Mouse (Mus musculus) heart, embryonic 16.5 days (tissue): ENCODE measurements around the gene Chid1. TPM values are rescaled to one million over a fixed set of nuclear protein-coding genes. Genes with fewer than 3 reads are reported as not detected.

ENCODE experiments used
- ATAC-seq: fragments of 200-750 bp; cut with Nextera tagmentation; replicated peaks from 2 replicates; pipeline ENCODE4 v1.8.0; 2017; ENCODE audit warnings: moderate number of reproducible peaks; ENCODE audit not compliant: insufficient read depth, low FRiP score; ENCODE audit errors: extremely low read depth
- H3K27ac ChIP-seq: fragments of 300-500 bp; sonication (generic); 2 replicates; pipeline ENCODE4 v1.5.1; 2014; ENCODE audit warnings: mild to moderate bottlenecking, low read length, control low read depth, moderate library complexity
- H3K27me3 ChIP-seq: fragments of 300-500 bp; sonication (generic); 2 replicates; pipeline ENCODE4 v1.6.1; 2014; ENCODE audit warnings: low read length, mixed read lengths; ENCODE audit not compliant: control insufficient read depth, insufficient read depth
- H3K36me3 ChIP-seq: fragments of 300-500 bp; sonication (generic); 2 replicates; pipeline ENCODE4 v1.6.1; 2014; ENCODE audit not compliant: control insufficient read depth, insufficient read depth
- H3K4me1 ChIP-seq: fragments of 300-500 bp; sonication (generic); 2 replicates; pipeline ENCODE4 v1.6.1; 2014; ENCODE audit warnings: low read length, mixed read lengths; ENCODE audit not compliant: control insufficient read depth, insufficient read depth
- H3K4me2 ChIP-seq: fragments of 300-500 bp; sonication (generic); 2 replicates; pipeline ENCODE4 v1.6.1; 2014; ENCODE audit warnings: low read depth, mild to moderate bottlenecking, control low read depth, low read length
- H3K4me3 ChIP-seq: fragments of 300-500 bp; sonication (generic); 2 replicates; pipeline ENCODE4 v1.5.1; 2014; ENCODE audit warnings: mild to moderate bottlenecking, control low read depth, low read length
- H3K9ac ChIP-seq: fragments of 300-500 bp; sonication (generic); 2 replicates; pipeline ENCODE4 v1.6.1; 2014; ENCODE audit warnings: low read length, control low read depth
- H3K9me3 ChIP-seq: fragments of 300-500 bp; sonication (generic); replicated peaks from 2 replicates; pipeline ENCODE4 v1.6.1; 2016; ENCODE audit warnings: low read length; ENCODE audit not compliant: control insufficient read depth
- WGBS: fragments of 180-500 bp; shearing (Covaris S2); extraction: QIAGEN DNeasy Blood & Tissue Kit; methylation state at CpG from one replicate; pipeline ENCODE4 v1.1.7; 2014; 5-methylcytosine and 5-hydroxymethylcytosine counted together
- polyA plus RNA-seq: library from polyadenylated mRNA; unstranded; fragments of >200 nt; fragmentation: Nextera tagmentation; extraction: Ambion mirVana; gene quantifications from 2 replicates; pipeline ENCODE4 v1.2.1, GENCODE M21; 2015

Chid1 gene
- polyA plus RNA-seq, 1 experiment from 2014 or later, result 33.3 TPM

- H3K9me3 ChIP-seq, result no peaks in the 10 kb centered on the region
- no peaks in the 10 kb centered on the region for H3K27me3 ChIP-seq
- no peak for ATAC-seq
- H3K4me1 ChIP-seq, result peaks cover 17% of the 10 kb centered on the region
- 82% methylated on average over 7 of the region's 7 CpGs for WGBS
- H3K9ac ChIP-seq, result no peak overlapping the region
- no peak overlapping the region for H3K4me2 ChIP-seq
- H3K27ac ChIP-seq, result no peak overlapping the region
- 0 out of 2 replicates have a peak, but pooled peaks cover 4% of the 10 kb centered on the region for H3K36me3 ChIP-seq
- no peak overlapping the region for H3K4me3 ChIP-seq
Observed at GRCm38 (mm10) chr7:141501820-141502555, 37.7 kb downstream of the Chid1 start.

GRCm38 (mm10) chr7:141497600-141497999 is 42.1 kb downstream of the Chid1 start:
- peak overlapping the region; percentile 34 for H3K27ac ChIP-seq
- H3K4me3 ChIP-seq, result no peak overlapping the region
- ATAC-seq, result no peak
- H3K4me2 ChIP-seq, result no peak overlapping the region
- no peak overlapping the region for H3K9ac ChIP-seq
- peaks cover 8% of the 10 kb centered on the region; the same call in 1 of the 2 replicates for H3K36me3 ChIP-seq
- H3K4me1 ChIP-seq, result peaks cover 18% of the 10 kb centered on the region
- H3K9me3 ChIP-seq, result no peaks in the 10 kb centered on the region
- WGBS, result 62% methylated on average over 3 of the region's 3 CpGs
- no peaks in the 10 kb centered on the region for H3K27me3 ChIP-seq

DNA sequence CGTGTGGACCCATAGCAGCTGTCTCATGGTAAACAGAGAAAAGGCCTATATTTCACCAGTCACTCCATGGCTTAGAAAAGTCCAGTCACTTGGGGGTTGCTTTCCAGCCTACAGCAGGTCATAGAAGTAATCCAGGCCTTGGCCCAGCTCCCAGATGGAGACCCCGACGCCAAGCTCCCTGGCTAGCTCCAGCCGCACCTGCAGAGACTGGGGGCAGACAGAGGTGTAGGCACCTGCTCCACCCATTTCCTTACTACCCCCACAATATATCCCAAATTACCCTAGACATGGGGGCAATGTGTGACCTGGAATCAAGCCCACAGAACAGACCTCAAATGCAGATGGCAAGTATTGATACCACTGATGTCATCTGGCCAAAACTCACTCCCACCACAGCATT is 43.7 kb downstream of the Chid1 start:
- Histone ChIP-seq H3K4me3 (no peak overlapping the region), H3K4me1 (peaks cover 18% of the 10 kb centered on the region), H3K9me3 (no peaks in the 10 kb centered on the region), H3K9ac (no peak overlapping the region), H3K36me3 (peaks cover 6% of the 10 kb centered on the region; the same call in 1 of the 2 replicates), H3K4me2 (no peak overlapping the region), H3K27me3 (no peaks in the 10 kb centered on the region), H3K27ac (no peak overlapping the region)
- ATAC-seq, result no peak
- WGBS, result 81% methylated on average over 4 of the region's 4 CpGs

GRCm38 (mm10) chr7:141495379-141495778 is 44.3 kb downstream of the Chid1 start:
- H3K9ac ChIP-seq, result no peak overlapping the region
- peaks cover 6% of the 10 kb centered on the region; the same call in 1 of the 2 replicates for H3K36me3 ChIP-seq
- H3K9me3 ChIP-seq, result no peaks in the 10 kb centered on the region
- no peaks in the 10 kb centered on the region for H3K27me3 ChIP-seq
- H3K4me2 ChIP-seq, result no peak overlapping the region
- H3K4me3 ChIP-seq, result no peak overlapping the region
- WGBS, result 80% methylated on average over 2 of the region's 2 CpGs
- no peak for ATAC-seq
- peaks cover 18% of the 10 kb centered on the region for H3K4me1 ChIP-seq
- no peak overlapping the region for H3K27ac ChIP-seq

DNA sequence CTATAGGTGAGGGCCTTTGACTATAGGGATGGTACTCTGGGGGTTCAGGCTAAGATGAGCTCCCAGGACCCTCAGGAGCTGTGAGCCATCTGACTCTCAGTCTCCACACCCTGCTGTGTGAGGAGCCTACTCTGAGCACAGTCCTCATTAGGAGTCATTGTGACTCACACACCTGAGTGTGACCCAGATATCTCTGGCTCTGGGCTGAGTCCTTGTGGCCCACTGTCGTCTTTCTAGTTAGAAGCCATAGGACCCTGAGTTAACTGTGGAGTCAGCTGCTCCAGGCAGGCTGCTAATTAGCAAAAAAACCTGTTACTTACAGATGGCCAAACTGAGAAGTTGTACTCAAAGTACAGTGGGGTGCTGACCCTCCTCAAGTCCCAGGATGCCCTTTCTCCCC is 45.9 kb downstream of the Chid1 start:
- H3K36me3 ChIP-seq, result peaks cover 6% of the 10 kb centered on the region; the same call in 1 of the 2 replicates
- WGBS, result 71% methylated on average over 1 of the region's 1 CpGs
- no peak for ATAC-seq

GRCm38 (mm10) chr7:141492738-141493137 is 46.9 kb downstream of the Chid1 start:
- no peaks in the 10 kb centered on the region for H3K27me3 ChIP-seq
- ATAC-seq, result no peak
- no peak overlapping the region for H3K9ac ChIP-seq
- no peak overlapping the region for H3K27ac ChIP-seq
- WGBS, result 90% methylated on average over 5 of the region's 5 CpGs
- H3K36me3 ChIP-seq, result peaks cover 6% of the 10 kb centered on the region; the same call in 1 of the 2 replicates
- no peak overlapping the region for H3K4me2 ChIP-seq
- H3K4me1 ChIP-seq, result peaks cover 8% of the 10 kb centered on the region
- H3K9me3 ChIP-seq, result no peaks in the 10 kb centered on the region
- H3K4me3 ChIP-seq, result no peak overlapping the region

More for the DNA sequence above, 45.9 kb downstream of the Chid1 start:
- Histone ChIP-seq H3K27me3 (no peaks in the 10 kb centered on the region), H3K4me1 (peaks cover 11% of the 10 kb centered on the region), H3K4me3 (no peak overlapping the region), H3K27ac (no peak overlapping the region), H3K9me3 (no peaks in the 10 kb centered on the region), H3K4me2 (no peak overlapping the region), H3K9ac (no peak overlapping the region)

GRCm38 (mm10) chr7:141491151-141491550 is 48.5 kb downstream of the Chid1 start:
- no peak overlapping the region for H3K4me3 ChIP-seq
- H3K9me3 ChIP-seq, result no peaks in the 10 kb centered on the region
- WGBS, result 73% methylated on average over 2 of the region's 2 CpGs
- H3K4me1 ChIP-seq, result no peaks in the 10 kb centered on the region
- no peak for ATAC-seq
- H3K9ac ChIP-seq, result no peak overlapping the region
- no peak overlapping the region for H3K27ac ChIP-seq
- H3K36me3 ChIP-seq, result peaks cover 6% of the 10 kb centered on the region; the same call in 1 of the 2 replicates
- no peaks in the 10 kb centered on the region for H3K27me3 ChIP-seq
- H3K4me2 ChIP-seq, result no peak overlapping the region

DNA sequence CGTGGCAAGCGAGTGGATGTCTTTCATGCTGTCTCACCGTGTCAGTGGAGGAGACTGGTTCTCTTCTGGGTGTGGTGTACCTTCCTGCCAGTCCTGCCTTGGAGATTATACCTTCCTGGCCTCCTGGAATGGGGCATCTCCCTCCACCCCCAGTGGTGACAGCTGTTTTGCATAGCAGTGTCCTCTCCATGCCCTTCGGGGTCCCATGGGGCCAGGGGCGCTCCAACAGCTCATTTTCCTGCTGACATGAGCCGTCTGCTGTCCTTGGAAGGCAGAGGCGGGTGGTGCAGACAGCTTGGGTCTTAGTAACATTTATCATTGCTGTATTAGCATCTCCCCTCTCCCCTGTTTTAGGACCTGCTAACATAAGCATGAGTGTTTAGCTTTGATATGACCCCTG is 52.5 kb downstream of the Chid1 start:
- ATAC-seq, result no peak
- WGBS, result 66% methylated on average over 7 of the region's 7 CpGs

DNA sequence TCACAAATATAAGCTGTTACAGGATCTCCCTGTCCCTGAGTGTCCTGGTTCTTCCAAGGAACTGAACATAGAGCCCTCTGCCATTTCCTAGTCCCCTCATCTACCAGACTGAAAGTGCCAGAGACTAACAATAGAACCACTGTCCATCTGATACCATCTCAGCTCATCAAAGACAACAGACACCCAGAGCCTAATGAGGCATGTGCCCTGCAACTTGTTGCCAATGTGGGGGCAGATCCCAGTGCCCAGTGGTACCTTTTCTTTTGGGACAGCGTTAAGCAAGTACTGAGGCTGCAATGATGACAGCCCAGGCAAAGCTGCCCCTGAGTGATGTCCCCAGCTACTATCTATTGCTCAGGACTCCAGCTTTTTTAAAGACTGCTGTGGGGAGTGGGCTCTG is 53.4 kb downstream of the Chid1 start:
- Histone ChIP-seq H3K9ac (no peak overlapping the region), H3K36me3 (no peaks in the 10 kb centered on the region; the same call in 1 of the 2 replicates), H3K27ac (no peak overlapping the region), H3K27me3 (no peaks in the 10 kb centered on the region), H3K4me1 (peaks cover 12% of the 10 kb centered on the region), H3K4me2 (no peak overlapping the region), H3K9me3 (no peaks in the 10 kb centered on the region), H3K4me3 (no peak overlapping the region)
- WGBS, result 88% methylated on average over 1 of the region's 1 CpGs
- no peak for ATAC-seq

More for the DNA sequence above, 52.5 kb downstream of the Chid1 start:
- Histone ChIP-seq H3K9ac (no peak overlapping the region), H3K4me1 (peaks cover 7% of the 10 kb centered on the region), H3K4me3 (no peak overlapping the region), H3K36me3 (peaks cover 2% of the 10 kb centered on the region; the same call in 1 of the 2 replicates), H3K9me3 (no peaks in the 10 kb centered on the region), H3K27ac (no peak overlapping the region), H3K27me3 (no peaks in the 10 kb centered on the region), H3K4me2 (no peak overlapping the region)
